Mouse (Mus musculus) yolk sac, embryonic 10.5 days (tissue): ENCODE results near the gene St13.

Source experiments
- DNase-seq: peaks from one replicate; pipeline ENCODE4 v3.0.0-alpha.2; 2017; ENCODE audit warnings: low spot score

St13 gene

DNA sequence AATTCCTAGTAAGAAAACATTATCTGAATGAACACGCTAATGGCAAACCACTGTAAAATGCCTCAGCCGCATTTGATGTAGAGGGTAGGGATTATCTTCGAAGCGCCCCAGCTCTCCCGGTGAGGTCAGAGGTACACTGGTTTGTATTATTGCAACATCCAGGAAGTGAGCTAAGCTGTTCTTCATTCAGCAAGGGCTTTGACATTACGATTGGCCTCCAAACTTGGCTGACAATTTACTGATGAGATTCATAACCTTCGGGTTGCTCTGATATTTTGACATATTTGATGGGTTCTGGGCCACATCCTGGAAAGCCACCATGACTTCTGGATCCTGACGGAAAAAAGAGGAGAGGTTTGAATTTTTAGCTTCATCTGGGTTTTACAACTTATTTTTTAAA lies 34.6 kb downstream of the St13 start:
- DNase-seq, result peak; percentile 44

DNA sequence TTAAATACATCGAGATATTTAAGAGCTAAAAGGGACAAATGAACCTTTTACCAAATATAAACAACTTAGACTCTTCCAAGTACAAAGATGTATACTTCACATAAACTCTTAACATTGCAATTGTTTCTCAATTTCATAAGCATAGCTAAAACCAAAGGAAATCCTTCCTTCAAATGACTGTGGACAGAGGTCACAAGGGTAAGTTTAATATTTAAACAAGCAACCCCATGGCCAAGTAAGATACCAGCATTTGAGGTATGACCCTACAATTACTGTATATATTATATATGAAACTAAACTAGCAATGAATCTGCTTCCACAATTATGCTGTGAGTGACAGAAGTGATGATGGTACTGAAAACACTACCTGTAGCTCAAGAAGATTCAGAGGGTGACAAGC lies 35.6 kb downstream of the St13 start:
- no peak for DNase-seq

DNA sequence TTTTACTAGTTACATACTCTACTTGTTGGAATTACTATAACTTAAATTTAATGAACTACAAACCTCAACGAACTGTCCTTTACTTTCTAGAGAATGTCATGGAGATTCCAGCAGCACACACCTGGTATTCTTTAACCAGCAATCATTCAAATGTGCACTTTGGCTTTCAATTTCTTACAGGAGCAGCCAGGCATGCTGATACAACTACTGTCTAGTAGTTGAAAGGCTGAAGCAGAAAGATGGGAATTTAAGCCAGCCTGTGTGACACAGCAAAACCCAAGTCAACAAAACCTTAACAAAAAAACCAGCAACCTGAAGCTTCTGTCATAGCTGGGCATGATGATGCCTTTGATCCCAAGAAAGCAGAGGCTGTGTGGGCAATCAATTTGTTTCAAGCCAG lies 37.4 kb downstream of the St13 start:
- no peak for DNase-seq

DNA sequence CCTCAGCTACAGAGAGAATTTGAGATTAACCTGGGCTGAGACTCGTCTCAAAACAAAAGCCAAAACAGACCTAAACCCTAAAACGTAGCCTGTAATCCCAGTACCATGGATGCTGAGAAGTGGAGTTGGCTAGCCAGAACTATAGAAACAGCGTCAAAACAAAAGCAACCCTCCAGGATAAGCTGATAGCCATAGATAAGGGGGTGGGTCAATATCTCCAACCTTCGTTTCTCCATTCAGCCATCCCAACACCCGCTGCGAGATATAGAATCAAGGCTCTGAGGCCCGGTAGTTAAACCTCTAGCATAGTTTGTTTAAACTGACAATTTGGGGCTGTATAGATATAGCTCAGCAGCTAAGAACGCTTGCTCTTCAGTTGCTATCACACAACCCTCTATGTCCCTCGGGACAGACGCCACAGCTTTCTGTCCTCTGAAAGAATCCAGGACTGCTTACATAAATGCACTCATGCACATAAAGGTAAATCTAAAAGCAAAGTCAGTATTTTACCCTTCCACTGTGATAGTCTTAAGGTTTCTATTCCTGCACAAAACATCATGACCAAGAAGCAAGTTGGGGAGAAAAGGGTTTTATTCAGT lies 38.4 kb downstream of the St13 start:
- DNase-seq, result no peak

DNA sequence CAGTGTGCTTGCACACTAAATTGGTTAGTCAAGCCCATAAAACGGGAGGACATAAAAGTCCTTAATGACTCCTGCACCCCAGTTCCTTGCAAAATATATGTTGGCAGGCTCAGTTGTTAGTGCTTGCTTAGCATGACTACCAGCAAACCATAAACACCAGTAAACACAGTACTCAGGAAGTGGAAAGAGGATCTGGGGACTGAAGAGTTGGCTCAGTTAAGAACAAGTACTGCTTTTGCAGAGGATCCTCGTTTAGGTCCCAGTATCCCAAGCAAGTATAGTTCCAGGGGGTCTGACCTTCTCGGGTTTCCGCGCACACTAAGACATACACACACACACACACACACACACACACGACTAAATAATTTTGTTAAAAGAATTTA lies 38.9 kb downstream of the St13 start:
- DNase-seq, result no peak

DNA sequence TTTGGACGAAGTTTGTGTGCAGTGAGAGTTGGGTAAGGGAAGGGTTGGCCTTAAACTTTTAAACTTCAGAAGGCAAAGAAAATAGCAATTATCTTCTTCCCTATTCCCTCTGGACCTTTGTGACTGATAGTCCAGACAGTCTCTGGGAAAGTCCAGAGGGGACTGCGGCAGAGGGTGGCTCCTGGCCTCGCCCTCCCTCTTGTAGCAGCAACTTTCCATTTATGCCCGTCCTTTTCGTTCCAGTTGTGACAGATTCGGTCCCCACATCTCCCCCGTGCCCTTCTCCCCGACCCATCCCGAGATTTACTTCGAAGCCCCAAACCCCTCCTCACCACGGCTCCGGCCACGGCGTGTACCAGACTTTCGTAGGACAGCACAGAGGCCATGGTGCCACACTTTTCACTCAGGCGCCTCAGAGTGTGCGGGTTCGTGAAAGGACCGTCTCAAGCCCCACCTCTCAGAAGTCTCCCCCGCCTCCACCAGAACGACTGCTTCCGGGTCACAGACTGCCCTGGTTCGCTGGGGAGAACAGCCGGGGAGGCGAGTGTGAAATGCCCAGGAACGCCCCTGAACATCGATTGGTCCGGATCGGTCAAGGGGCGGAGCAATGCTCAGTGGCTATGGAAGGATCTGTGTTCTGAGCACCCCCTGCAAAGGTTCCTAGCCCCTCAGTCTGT lies 39.4 kb downstream of the St13 start, which contains the start of gene Slc25a17:
Slc25a17 (minus strand) TSS at position 468 of the 677 bp plus-strand sequence.
- peak; percentile 97 for DNase-seq

DNA sequence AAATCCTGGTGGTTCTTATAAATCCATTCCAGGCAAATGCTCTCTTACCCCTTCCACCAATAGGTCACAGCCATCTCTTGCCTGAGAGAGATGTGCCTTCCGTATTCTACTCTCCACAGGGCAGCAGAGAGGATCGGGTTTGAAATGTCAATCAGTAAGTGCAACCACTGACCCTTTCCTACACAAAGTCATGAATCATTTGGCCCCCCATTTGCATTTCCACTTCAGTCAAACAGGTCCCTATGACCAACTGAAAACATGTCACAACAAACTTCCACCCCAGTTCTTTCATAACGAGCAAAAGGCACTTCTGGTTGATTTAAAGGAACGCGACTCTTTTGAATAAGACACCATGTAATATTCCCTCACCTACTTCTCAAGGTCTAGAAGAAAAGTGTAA lies 40.5 kb downstream of the St13 start:
- DNase-seq, result no peak

DNA sequence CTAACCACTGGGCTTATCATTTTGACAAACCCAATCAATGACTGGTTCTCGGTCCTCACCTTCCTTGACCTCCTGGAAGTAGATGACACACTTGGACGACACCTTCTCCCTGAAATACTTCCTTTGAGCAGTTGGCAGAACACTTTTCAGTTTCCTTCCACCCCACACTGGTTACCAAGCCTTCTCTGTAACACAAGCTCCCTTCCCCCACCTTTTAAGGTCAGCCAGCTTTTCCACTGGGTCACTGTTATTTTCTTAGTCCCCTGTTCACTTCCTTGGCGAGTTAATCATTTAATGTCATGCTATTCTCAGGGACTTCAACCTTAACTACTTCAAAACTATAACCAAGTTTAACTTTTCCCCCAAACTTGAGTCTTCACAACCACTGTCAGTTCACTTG lies 40.9 kb downstream of the St13 start:
- DNase-seq, result peak; percentile 63

DNA sequence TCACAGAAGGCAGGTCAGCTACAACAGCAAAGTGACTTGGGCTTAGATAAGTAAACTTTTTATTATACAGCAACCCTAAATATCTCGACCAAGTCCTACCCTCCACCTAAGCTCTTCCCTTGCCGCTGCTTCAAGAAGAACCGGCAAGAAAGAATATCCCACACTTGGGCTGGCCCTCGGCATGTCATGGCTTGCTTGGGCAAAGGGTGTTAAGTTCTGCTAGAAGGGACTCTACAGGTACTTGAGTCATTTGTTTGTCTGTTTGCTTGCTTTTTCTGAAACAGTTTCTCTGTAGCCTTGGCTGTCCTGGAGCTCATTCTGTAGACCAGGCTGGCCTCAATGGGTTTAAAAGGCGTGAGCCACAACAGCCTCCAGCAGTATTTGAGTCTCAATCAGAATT lies 42.9 kb downstream of the St13 start:
- DNase-seq, result peak; percentile 36

DNA sequence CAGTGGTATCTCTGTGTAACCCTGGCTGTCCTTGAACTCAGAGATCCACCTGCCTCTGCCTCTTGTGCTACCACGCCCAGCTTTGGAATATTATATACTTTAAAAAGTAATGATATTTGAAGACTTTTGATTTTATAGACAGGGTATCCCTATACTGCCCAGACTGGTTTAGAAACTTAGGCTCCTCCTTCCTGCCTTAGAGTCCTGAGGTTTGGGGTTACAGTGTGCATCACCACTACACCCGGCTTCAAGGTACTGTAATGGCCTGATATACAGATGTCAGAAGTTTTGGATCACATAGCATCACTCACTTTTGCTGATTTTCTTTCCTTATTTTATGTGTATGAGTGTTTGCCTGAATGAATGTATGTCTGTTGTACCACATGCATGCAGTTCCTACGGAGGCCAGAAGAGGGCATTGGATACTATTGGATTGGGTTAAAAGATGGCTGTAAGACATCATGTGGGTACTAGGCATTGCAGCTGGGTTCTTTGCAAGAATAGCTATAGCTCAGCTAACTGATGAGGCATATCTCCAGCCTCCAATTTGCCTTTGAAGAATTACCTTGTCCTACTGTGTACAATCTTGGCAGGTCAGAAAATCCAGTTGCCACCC lies 44.6 kb downstream of the St13 start:
- peak; percentile 50 for DNase-seq

DNA sequence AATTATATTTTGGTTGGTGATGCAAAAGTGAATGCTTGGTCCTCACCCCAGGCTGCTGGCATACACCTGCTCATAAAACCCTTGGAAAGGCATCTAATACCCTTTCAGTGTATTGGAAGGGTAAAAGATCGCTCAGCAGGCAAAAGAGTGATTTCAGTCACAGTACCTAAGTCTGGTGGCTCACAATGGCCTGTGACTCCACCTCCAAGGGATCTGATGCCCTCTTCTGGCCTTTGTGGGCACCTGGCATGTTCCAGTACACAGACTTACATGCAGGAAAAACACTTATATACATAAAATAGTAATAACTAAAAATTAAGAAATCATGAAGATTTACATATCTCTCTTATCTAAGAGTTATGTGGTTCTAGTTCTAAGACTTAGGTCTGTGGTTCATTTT lies 47.2 kb downstream of the St13 start:
- no peak for DNase-seq

DNA sequence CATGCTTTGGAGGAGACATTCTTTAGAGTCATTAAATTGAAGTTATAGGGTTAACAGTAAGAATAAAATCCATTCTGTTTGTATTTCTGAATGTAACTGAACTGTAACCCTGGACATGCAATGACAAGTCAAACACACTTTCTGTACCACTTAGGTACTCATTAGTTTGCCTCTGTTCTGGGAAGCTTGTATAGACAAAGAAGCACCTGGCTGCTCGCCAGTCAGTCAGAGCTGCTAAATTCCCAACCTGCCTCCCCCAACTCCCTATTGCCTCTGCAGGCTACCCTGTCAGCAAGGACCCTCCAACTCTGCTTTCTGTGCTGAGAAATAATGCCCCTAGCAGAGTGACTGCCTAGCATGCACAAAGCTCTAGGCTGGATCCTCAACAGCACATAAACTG lies 49.5 kb downstream of the St13 start:
- DNase-seq, result no peak

DNA sequence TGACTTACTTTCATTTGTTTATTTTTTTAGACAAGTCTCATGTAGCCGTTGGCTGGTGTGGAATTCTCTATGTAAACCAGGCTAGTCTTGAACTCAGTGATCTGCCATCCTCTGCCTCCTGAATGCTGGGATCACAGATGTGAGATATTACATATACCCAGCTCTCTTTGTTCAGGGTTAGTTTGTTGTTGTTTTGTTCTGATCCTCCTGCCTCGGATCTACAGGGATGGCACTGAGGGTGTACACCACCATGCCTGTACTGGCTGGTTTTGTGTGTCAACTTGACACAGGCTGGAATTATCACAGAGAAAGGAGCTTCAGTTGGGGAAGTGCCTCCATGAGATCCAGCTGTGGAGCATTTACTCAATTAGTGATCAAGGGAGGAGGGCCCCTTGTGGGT lies 51.5 kb downstream of the St13 start:
- DNase-seq, result no peak

DNA sequence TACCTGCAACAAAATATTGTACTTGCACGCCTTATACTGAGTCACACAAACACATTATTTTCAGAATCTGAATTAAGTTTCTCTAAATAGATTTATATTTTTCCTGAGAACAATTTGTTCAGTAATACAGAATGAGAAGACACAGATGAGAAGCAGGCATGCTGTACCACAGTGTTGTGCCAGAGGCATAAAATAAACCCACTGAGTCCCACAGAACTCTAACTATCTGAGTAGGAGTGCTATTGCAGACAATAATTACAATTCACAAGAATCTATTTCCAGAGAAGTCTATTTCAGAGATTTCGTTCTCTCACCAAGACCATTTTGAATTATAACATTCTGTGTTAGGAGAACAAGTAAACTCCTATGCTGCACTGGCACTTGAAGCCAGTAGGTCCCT lies 52.4 kb downstream of the St13 start:
- DNase-seq, result no peak

DNA sequence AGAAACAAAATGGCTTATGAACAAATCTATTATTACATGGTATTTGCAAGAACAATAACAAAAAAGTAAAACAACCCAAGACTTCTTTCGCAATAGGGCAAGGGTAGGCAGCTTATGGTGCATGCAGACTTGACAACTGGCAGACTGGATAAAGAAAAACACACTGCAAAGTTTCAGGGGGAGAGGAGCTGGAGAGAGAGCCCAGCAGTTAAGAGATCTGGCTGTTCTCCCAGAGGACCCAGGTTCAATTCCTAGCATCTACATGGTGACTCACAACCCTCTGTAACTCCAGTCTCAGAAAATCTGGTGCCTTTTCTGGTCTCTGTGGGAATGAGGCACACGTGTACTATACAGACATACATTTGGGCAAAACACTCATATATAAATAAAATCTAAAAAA lies 58.5 kb downstream of the St13 start:
- no peak for DNase-seq

DNA sequence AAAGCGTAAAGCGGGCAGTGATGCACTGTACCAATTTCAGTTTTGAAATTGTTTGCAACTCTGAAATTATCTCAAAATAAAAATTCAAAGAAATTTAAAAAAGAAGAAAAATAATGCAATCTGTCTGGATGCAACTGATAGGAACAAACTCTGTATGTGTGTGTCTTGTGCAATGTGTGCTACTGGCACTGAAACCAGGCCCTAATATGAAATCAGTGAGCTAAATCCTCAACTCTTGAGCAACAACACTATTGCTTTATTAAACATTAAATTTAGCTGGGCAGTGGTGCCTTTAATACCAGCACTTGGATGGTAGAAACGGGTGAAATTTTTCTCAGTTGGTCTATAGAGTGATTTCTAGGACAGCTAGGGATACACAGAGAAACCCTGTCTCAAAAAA lies 60.7 kb downstream of the St13 start:
- no peak for DNase-seq

DNA sequence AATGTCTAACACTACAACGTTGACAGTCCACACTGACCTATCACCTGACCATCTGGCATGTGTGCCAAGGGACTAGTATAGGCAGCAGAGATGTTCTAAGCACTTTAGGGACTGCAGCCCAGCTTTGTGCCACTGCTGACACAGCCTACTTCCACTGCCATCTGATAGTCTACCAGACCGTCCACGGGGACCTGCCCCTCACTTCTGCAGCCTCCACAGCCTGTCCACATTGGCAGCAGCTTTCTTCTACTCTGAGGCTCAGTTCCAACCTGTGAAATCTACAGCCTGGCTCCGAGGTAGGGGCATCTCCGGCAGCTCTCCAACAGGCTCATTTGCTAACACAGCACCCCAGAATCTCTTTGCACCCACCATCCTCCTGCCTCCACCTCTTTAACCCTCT lies 63.4 kb downstream of the St13 start:
- DNase-seq, result no peak

DNA sequence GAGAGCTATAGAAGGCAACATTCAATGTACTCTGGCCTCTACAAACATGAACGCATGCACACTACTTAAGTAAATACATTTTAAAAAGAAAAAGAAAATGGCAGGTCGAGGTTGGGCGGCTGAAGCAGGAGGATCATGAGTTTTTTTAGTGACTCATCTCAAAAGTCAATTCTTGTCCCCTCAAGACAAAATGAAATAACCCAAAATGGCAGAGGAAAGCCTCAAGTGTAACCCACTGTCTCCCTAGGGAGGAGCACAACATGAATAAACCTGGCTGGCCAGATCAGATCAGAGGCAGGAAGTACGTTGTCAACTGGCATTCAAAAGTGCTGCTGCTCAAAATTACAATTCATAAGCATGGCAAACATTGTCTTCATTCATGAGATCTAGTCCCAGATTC lies 67.4 kb downstream of the St13 start:
- no peak for DNase-seq

DNA sequence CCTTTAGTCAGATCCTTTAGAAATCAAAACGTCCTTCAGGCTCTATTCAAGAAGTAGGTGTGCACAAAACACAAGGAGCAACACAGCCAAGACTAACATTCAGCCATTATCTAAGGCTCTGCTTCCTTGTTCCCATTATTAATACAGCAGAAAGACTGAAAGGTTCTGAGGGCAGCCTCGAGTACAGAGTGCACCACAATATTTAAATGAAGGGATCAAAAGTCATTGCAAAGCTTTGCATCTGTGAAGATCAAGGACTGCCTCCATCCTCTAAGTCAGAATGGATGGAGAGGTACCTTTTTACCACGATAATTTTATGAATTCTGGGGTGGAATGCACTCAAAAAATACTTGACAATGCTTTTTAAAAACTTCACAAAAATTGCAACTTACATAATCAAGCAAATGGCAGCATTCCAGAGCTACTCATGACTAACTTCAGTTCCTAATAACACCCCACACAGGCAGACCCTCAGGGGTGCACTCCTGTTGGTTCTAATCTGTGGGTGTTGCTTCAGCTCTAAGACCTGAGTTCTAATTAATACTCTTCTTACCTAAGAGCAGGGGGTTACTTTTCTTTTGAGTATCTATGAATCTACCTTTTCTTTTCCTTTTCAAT lies 69.0 kb downstream of the St13 start:
- DNase-seq, result no peak

DNA sequence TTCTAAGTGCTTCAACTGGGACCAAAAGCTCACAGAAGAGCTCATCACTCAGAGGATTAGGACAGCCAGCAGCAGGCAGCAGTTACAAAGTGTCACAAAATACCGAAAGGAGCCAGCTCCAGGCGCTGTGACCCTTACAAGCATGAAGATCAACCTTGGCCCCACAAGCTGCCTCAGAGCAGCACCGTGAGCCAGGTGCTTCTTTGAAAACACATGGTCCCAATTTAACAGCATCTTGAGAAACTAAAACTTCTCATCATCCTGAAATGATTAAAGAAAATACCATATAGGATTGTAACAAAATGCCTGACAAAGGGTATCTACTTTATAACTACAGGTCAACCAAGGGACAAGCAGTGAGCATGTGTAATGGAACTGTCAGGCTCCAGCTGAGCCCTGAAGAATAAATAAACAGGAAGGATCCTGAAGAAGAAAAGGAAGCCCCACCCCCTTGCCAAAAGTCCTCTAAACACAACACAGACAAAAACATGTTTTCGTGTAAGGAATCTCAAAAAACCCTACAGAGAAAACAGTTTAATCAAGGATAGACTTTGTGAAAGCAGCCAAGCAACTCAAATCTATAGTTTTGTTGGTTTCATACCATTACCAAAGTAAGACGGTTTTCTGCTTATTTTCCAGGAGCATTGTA lies 70.0 kb downstream of the St13 start:
- DNase-seq, result no peak

DNA sequence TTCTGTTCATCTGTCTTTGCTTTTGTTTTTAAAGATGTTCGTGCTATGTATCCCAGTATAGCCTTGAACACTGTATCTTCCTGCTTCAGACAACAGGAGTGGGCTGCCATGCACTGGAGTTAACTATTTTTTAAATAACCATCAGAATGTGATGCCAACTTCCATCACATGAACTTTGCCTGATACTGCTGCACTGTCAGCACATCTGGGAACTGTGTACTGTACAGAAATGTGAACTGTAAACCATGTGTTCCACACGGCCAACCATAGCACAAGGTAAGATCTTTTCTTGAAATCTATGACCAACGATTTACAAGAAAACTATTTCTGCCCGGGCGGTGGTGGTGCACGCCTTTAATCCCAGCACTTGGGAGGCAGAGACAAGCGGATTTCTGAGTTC lies 72.4 kb downstream of the St13 start:
- no peak for DNase-seq

DNA sequence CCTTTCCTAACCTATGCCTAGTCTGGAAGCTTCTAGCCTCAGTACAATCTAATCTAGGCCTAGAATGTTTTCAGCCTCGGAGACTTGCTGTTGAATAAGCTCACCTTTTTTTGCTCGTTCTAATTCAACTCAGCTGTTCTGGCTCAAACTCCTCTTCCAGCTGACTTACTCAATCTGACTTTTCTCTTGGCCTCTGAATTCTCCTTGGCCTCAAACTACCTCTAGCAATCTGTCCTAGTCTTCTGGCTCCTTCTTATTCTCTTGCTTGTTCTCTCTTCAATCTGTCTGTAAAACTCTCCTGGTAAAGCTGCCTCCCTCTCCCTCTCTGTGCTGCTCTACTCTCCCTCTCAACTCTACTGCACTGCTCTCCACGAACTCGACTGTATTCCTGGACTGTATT lies 74.9 kb downstream of the St13 start:
- DNase-seq, result no peak

DNA sequence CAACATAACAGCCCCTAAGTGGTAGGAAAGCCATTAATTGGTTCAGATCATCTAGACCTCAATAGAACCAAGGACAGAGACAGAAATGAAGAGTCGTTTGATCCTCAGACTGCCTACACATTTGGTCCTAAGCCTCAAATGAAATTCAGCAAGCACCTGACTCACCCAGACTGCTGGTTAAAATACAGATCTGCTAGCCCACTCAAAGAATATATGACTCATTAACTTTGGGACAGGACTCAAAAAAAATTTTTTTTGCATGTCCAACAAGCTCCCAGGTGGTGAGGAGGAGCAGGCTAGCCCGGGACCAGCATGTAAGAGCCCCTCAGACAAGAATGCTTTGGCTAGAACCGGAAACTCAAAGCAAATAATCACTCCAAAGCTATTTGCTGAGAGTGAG lies 79.7 kb downstream of the St13 start:
- DNase-seq, result no peak
